Mouse (Mus musculus) forebrain, embryonic 11.5 days (tissue): ENCODE results near the gene Acat3. TPM values are rescaled to one million over a fixed set of nuclear protein-coding genes. Genes with fewer than 3 reads are reported as not detected.

Experiments used
- polyA plus RNA-seq: library from polyadenylated mRNA; unstranded; fragments of >200 nt; fragmentation: Nextera tagmentation; extraction: Ambion mirVana; gene quantifications from 2 replicates; pipeline ENCODE4 v1.2.1, GENCODE M21; 2014

The Acat3 gene
- polyA plus RNA-seq, 1 experiment from 2014 or later = 1.3 TPM

Other genes starting within 250 kb of the Acat3 start
- 21.0 and 21.7 TPM in 2 replicates for gene Igf2r, start 170.9 kb downstream of the Acat3 start, polyA plus RNA-seq
- 0.29 TPM in 1 of 2 replicates, not detected in the other for gene Mas1, start 72.5 kb downstream of the Acat3 start, polyA plus RNA-seq
- gene Mrgprh, start 64.6 kb downstream of the Acat3 start, polyA plus RNA-seq = not detected in 2 replicates
- gene Pnldc1, start 30.4 kb downstream of the Acat3 start, polyA plus RNA-seq = 1.8 and 2.3 TPM in 2 replicates
- gene Tcp1, start 24.9 kb downstream of the Acat3 start, polyA plus RNA-seq = 497 and 535 TPM in 2 replicates
- 172 and 187 TPM in 2 replicates for gene Mrpl18, start 24.3 kb downstream of the Acat3 start, polyA plus RNA-seq
- gene Acat2, start 20.1 kb upstream of the Acat3 start, polyA plus RNA-seq = 324 and 345 TPM in 2 replicates
- gene Wtap, start 53.6 kb upstream of the Acat3 start, polyA plus RNA-seq = 140 and 141 TPM in 2 replicates
- gene Sod2, start 66.2 kb upstream of the Acat3 start, polyA plus RNA-seq = 107 and 115 TPM in 2 replicates
- gene Gpr31b, start 111.7 kb upstream of the Acat3 start, polyA plus RNA-seq = 0.23 TPM in 1 of 2 replicates, not detected in the other
- gene Tcp10b, start 120.5 kb upstream of the Acat3 start, polyA plus RNA-seq = 0.16 TPM in 1 of 2 replicates, not detected in the other
- gene Unc93a, start 191.2 kb upstream of the Acat3 start, polyA plus RNA-seq = not detected in 2 replicates